Mouse (Mus musculus) liver, embryonic 14.5 days (tissue): ENCODE data around the gene Amn1.

Experiments used
- CTCF ChIP-seq: IDR thresholded peaks from 2 replicates; pipeline ENCODE4 v1.5.1; 2016; ENCODE audit warnings: antibody characterized with exemption, low read depth, control low read depth
- EP300 ChIP-seq: IDR thresholded peaks from 2 replicates; pipeline ENCODE4 v1.6.1; 2016; ENCODE audit warnings: antibody characterized with exemption, low read depth

GRCm38 (mm10) chr6:149221296-149221695 is 32.8 kb upstream of the Amn1 start:
- TF ChIP-seq CTCF (no peak), EP300 (no peak)
